Mouse (Mus musculus): ENCODE measurements at regions not wholly inside any gene's neighbourhood (a gene's known extent, or its start where the extent isn't known, plus 50 kb on each side); places are given as distances from the start of the nearest gene placed in this dataset.

GRCm38 (mm10) chr11:34153749-34154525 lies 54.0 kb downstream of the Foxi1 start:
- Histone ChIP-seq H3K27ac (ENCODE audit: insufficient read depth, low read length) (no peak overlapping the region), H3K4me1 (ENCODE audit: control insufficient read depth, insufficient read depth, low read length) (peaks cover 22% of the 10 kb centered on the region), H3K4me3 (replicated peaks; ENCODE audit: insufficient read depth, low read depth, low read length) (no peak overlapping the region), H3K27me3 (ENCODE audit: control insufficient read depth, insufficient read depth, low read length) (no peaks in the 10 kb centered on the region)
- DNase-seq = peak; percentile 58 to 71
- TF ChIP-seq CTCF (IDR thresholded peaks at IDR 0.05; ENCODE audit: borderline replicate concordance, insufficient read depth, low read depth, low read length) (no peak), POLR2A (IDR thresholded peaks at IDR 0.05; ENCODE audit: borderline replicate concordance, insufficient read depth, low read length) (no peak)
- 40% methylated on average over 5 of the region's 5 CpGs for WGBS

GRCm38 (mm10) chr11:34149370-34149976 lies 51.1 kb upstream of the 4930469K13Rik start:
- 14% methylated on average over 5 of the region's 5 CpGs for WGBS
- H3K27ac ChIP-seq (ENCODE audit: insufficient read depth, low read length) = no peak overlapping the region
- peak; percentile 83 to 85 for DNase-seq
- H3K4me1 ChIP-seq (ENCODE audit: control insufficient read depth, insufficient read depth, low read length) = peaks cover 26% of the 10 kb centered on the region
- no peak for TF ChIP-seq POLR2A (IDR thresholded peaks at IDR 0.05; ENCODE audit: borderline replicate concordance, insufficient read depth, low read length)
- peak; percentile 87 for TF ChIP-seq CTCF (IDR thresholded peaks at IDR 0.05; ENCODE audit: borderline replicate concordance, insufficient read depth, low read depth, low read length)
- H3K4me3 ChIP-seq (replicated peaks; ENCODE audit: insufficient read depth, low read depth, low read length) = no peak overlapping the region
- no peaks in the 10 kb centered on the region for H3K27me3 ChIP-seq (ENCODE audit: control insufficient read depth, insufficient read depth, low read length)
